Mouse (Mus musculus): ENCODE results near the gene Tango2.

Tango2 gene

GRCm38 (mm10) chr16:18347931-18348600 lies at the start of gene Tango2, which contains the start of gene Arvcf:
Gene Tango2 (minus strand): TSS chr16:18348103.
Gene Arvcf (plus strand): TSS chr16:18348182.
- peak; percentile 98 for DNase-seq (ENCODE audit: inconsistent ontology term)

GRCm38 (mm10) chr16:18396791-18397621 lies 49.1 kb upstream of the Tango2 start:
- DNase-seq (ENCODE audit: inconsistent ontology term): no peak

- peak; percentile 93 for DNase-seq (ENCODE audit: inconsistent ontology term)
Measured at GRCm38 (mm10) chr16:18396201-18396600, 48.3 kb upstream of the Tango2 start.

- DNase-seq (ENCODE audit: inconsistent ontology term): peak; percentile 72
Measured at GRCm38 (mm10) chr16:18395620-18396036, 47.7 kb upstream of the Tango2 start.

GRCm38 (mm10) chr16:18394777-18395619 lies 47.1 kb upstream of the Tango2 start:
- DNase-seq (ENCODE audit: inconsistent ontology term): peak; percentile 50

GRCm38 (mm10) chr16:18394056-18394455 lies 46.2 kb upstream of the Tango2 start:
- DNase-seq (ENCODE audit: inconsistent ontology term): no peak

GRCm38 (mm10) chr16:18393595-18393994 lies 45.7 kb upstream of the Tango2 start:
- DNase-seq (ENCODE audit: inconsistent ontology term): no peak

- DNase-seq (ENCODE audit: inconsistent ontology term): peak; percentile 92
Measured at GRCm38 (mm10) chr16:18392469-18393426, 44.8 kb upstream of the Tango2 start.

GRCm38 (mm10) chr16:18391728-18392127 lies 43.8 kb upstream of the Tango2 start:
- no peak for DNase-seq (ENCODE audit: inconsistent ontology term)

- DNase-seq (ENCODE audit: inconsistent ontology term): no peak
Measured at GRCm38 (mm10) chr16:18391127-18391526, 43.2 kb upstream of the Tango2 start.

GRCm38 (mm10) chr16:18390399-18390798 lies 42.5 kb upstream of the Tango2 start:
- DNase-seq (ENCODE audit: inconsistent ontology term): no peak

- no peak for DNase-seq (ENCODE audit: inconsistent ontology term)
Measured at GRCm38 (mm10) chr16:18388583-18389435, 40.9 kb upstream of the Tango2 start.

GRCm38 (mm10) chr16:18387704-18388582 lies 40.0 kb upstream of the Tango2 start:
- DNase-seq (ENCODE audit: inconsistent ontology term): peak; percentile 57

GRCm38 (mm10) chr16:18386972-18387371 lies 39.1 kb upstream of the Tango2 start:
- DNase-seq (ENCODE audit: inconsistent ontology term): no peak

- peak; percentile 99 for DNase-seq (ENCODE audit: inconsistent ontology term)
Measured at GRCm38 (mm10) chr16:18386451-18386850, 38.5 kb upstream of the Tango2 start.

GRCm38 (mm10) chr16:18385411-18385810 lies 37.5 kb upstream of the Tango2 start:
- peak; percentile 77 for DNase-seq (ENCODE audit: inconsistent ontology term)

- DNase-seq (ENCODE audit: inconsistent ontology term): no peak
Measured at GRCm38 (mm10) chr16:18384659-18385058, 36.8 kb upstream of the Tango2 start.

- DNase-seq (ENCODE audit: inconsistent ontology term): no peak
Measured at GRCm38 (mm10) chr16:18384211-18384610, 36.3 kb upstream of the Tango2 start.

GRCm38 (mm10) chr16:18383756-18384155 lies 35.9 kb upstream of the Tango2 start:
- DNase-seq (ENCODE audit: inconsistent ontology term): peak; percentile 82
